Mouse (Mus musculus): ENCODE measurements around the gene Gdf3. TPM values are rescaled to one million over a fixed set of nuclear protein-coding genes. Genes with fewer than 3 reads are reported as not detected.
"Not testable (repeated sequence)": the region's sequence is repeated elsewhere in the genome, so short reads cannot be mapped to it uniquely, and the experiment has no call there.

Gene Gdf3
- total RNA-seq, 1 experiment, result 155 TPM

DNA sequence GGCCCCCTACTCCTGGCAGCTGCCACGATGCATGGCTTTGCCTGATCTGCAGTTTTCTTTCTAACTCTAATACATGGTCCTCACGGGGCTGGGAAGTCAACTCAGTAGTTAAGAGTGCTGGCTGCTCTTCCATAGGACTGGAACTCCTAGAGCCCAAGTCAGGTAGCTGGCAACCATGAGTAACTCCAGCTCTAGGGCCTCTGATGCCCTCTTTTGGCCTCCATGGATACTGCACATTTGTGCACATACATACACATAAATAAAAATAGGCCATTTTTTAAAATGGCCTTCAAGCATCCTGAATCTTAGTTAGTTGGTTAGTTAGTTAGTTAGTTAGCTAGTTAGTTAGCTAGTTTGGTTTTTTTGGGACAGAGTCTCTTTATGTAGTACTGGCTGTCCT, 17.0 kb downstream of the Gdf3 start:
- no peak for TF ChIP-seq ZNF384 (IDR thresholded peaks at IDR 0.05; ENCODE audit: low read depth, low read length)
- no peak for TF ChIP-seq CHD2 (IDR thresholded peaks at IDR 0.05; ENCODE audit: low read depth, low read length)
- TF ChIP-seq ZC3H11A (IDR thresholded peaks at IDR 0.05; ENCODE audit: borderline replicate concordance, low read depth, low read length), result no peak
- no peak for TF ChIP-seq MAFK (IDR thresholded peaks at IDR 0.05; ENCODE audit: insufficient read depth, low read depth, low read length)
- Histone ChIP-seq H3K9ac (ENCODE audit: insufficient read depth, low read depth, low read length, poor library complexity, severe bottlenecking) (no peak overlapping the region), H3K27ac (ENCODE audit: insufficient read depth, low read depth, low read length, poor library complexity, severe bottlenecking) (no peak overlapping the region), H3K36me3 (ENCODE audit: control insufficient read depth, insufficient read depth, low read length, poor library complexity, severe bottlenecking) (no peaks in the 10 kb centered on the region; the same call in none of the 2 replicates), H3K4me1 (ENCODE audit: control insufficient read depth in 2 of 2, insufficient read depth in 2 of 2, low read length in 2 of 2, poor library complexity in 1 of 2) (0 out of 4 replicates have a peak, but pooled peaks cover 0 to 2% of the 10 kb centered on the region in 2 experiments), H3K9me3 (ENCODE audit: control insufficient read depth, insufficient read depth, low read depth, low read length) (no peaks in the 10 kb centered on the region), H3K4me3 (ENCODE audit: insufficient read depth in 1 of 2, low read depth in 1 of 2, low read length in 2 of 2, poor library complexity in 1 of 2, severe bottlenecking in 1 of 2) (no peak overlapping the region)
- in situ Hi-C loops (cut with MboI; ENCODE audit: low sequenced_read_pairs in 2 of 2, unreplicated experiment in 2 of 2), result loop anchor here in 1 of 2 experiments (25.0 kb wide), 1 partner anchor 106 kb away; the partner anchor contains the start of gene Rimklb
- DNase-seq (ENCODE audit: low read depth, low spot score), result no peak

DNA sequence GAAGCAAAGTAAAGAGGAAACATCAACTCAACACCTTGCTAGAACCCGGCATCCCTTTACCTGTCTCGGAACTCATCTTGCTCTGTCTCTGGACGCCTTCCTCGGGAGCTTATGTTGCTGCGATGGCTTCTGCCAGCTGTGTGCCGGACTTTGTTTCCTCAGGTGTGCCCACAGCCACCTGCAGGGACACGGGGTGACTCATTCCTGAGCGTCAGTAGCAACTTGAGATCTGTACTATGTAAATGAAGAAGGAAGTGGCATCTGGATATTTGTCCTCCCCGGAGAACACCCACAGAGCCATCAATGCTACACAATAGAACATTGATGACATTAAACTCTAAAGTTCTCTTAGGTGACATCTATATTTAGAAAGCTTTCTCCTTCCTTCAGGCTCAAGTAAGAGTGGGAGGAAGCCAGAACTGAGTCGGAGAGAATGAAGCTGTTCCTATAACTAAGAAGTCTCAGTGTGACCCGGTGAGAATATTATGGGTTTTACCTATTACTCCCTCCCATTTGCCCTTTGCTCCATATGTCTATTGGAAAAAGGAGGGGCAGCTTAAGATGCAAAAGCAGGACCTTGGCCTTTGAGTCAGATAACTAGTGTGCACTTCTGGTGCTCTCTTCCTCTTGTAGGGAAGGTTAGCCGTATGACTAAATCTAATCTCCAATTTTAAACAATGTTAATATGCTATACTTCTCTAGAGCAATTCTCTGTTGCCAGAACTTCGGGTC, 18.7 kb downstream of the Gdf3 start:
- in situ Hi-C loops (cut with MboI; ENCODE audit: low sequenced_read_pairs in 2 of 2, unreplicated experiment in 2 of 2), result loop anchor here in 1 of 2 experiments (25.0 kb wide), 1 partner anchor 104 kb away; the partner anchor contains the start of gene Rimklb
- no peaks in the 10 kb centered on the region; the same call in none of the 2 replicates for H3K36me3 ChIP-seq (ENCODE audit: control insufficient read depth, insufficient read depth, low read length, poor library complexity, severe bottlenecking)
- H3K27ac ChIP-seq (ENCODE audit: insufficient read depth, low read depth, low read length, poor library complexity, severe bottlenecking), result no peak overlapping the region
- no peak overlapping the region for H3K9ac ChIP-seq (ENCODE audit: insufficient read depth, low read depth, low read length, poor library complexity, severe bottlenecking)
- H3K4me1 ChIP-seq (ENCODE audit: control insufficient read depth in 2 of 2, insufficient read depth in 2 of 2, low read length in 2 of 2, poor library complexity in 1 of 2), result 0 out of 4 replicates have a peak, but pooled peaks cover 0 to 2% of the 10 kb centered on the region in 2 experiments
- no peak for TF ChIP-seq HCFC1 (IDR thresholded peaks at IDR 0.05; ENCODE audit: borderline replicate concordance, insufficient read depth, low read length)
- TF ChIP-seq MAFK (IDR thresholded peaks at IDR 0.05; ENCODE audit: insufficient read depth, low read depth, low read length), result 0 out of 2 replicates have a peak, but pooled peaks have one; percentile 4
- no peak for TF ChIP-seq CHD2 (IDR thresholded peaks at IDR 0.05; ENCODE audit: low read depth, low read length)
- TF ChIP-seq ZNF384 (IDR thresholded peaks at IDR 0.05; ENCODE audit: low read depth, low read length), result no peak
- no peak for TF ChIP-seq ZC3H11A (IDR thresholded peaks at IDR 0.05; ENCODE audit: borderline replicate concordance, low read depth, low read length)
- no peaks in the 10 kb centered on the region for H3K9me3 ChIP-seq (ENCODE audit: control insufficient read depth, insufficient read depth, low read depth, low read length)
- H3K4me3 ChIP-seq (ENCODE audit: insufficient read depth in 1 of 2, low read depth in 1 of 2, low read length in 2 of 2, poor library complexity in 1 of 2, severe bottlenecking in 1 of 2), result no peak overlapping the region
- DNase-seq (ENCODE audit: low read depth, low spot score), result no peak

DNA sequence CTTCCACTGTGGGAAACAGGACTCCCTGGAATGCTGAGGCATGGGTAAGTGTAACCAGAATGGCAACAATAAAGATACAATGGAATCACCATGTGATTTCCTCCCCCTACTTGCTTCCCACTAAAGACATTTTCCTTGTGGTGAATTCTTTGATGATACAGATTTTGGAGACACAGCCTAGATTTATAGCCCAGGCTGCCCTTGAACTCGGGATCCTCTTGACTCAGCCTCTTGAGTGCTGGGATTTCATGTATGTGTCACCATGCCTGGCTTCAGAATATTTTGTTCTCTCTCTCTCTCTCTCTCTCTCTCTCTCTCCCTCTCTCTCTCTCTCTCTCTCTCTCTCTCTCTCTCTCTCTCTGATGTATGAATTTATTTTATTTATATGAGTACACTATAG, 30.8 kb downstream of the Gdf3 start:
- no peak for DNase-seq (ENCODE audit: low read depth, low spot score)
- Histone ChIP-seq H3K27ac (ENCODE audit: insufficient read depth, low read depth, low read length, poor library complexity, severe bottlenecking) (no peak overlapping the region), H3K9me3 (ENCODE audit: control insufficient read depth, insufficient read depth, low read depth, low read length) (no peaks in the 10 kb centered on the region), H3K4me1 (ENCODE audit: control insufficient read depth in 2 of 2, insufficient read depth in 2 of 2, low read length in 2 of 2, poor library complexity in 1 of 2) (peaks cover 0 to 3% of the 10 kb centered on the region in 2 experiments; a peak in 1 of 4 replicates), H3K36me3 (ENCODE audit: control insufficient read depth, insufficient read depth, low read length, poor library complexity, severe bottlenecking) (no peaks in the 10 kb centered on the region), H3K4me3 (ENCODE audit: insufficient read depth in 1 of 2, low read depth in 1 of 2, low read length in 2 of 2, poor library complexity in 1 of 2, severe bottlenecking in 1 of 2) (no peak overlapping the region), H3K9ac (ENCODE audit: insufficient read depth, low read depth, low read length, poor library complexity, severe bottlenecking) (no peak overlapping the region)
- TF ChIP-seq MAFK (IDR thresholded peaks at IDR 0.05; ENCODE audit: insufficient read depth, low read depth, low read length) (no peak), CHD2 (IDR thresholded peaks at IDR 0.05; ENCODE audit: low read depth, low read length) (no peak), ZNF384 (IDR thresholded peaks at IDR 0.05; ENCODE audit: low read depth, low read length) (no peak), ZC3H11A (IDR thresholded peaks at IDR 0.05; ENCODE audit: borderline replicate concordance, low read depth, low read length) (no peak), HCFC1 (IDR thresholded peaks at IDR 0.05; ENCODE audit: borderline replicate concordance, insufficient read depth, low read length) (no peak)
- in situ Hi-C loops (cut with MboI; ENCODE audit: low sequenced_read_pairs in 2 of 2, unreplicated experiment in 2 of 2), result loop anchor here in 1 of 2 experiments (25.0 kb wide), 1 partner anchor 92 kb away; the partner anchor contains the start of gene Rimklb

DNA sequence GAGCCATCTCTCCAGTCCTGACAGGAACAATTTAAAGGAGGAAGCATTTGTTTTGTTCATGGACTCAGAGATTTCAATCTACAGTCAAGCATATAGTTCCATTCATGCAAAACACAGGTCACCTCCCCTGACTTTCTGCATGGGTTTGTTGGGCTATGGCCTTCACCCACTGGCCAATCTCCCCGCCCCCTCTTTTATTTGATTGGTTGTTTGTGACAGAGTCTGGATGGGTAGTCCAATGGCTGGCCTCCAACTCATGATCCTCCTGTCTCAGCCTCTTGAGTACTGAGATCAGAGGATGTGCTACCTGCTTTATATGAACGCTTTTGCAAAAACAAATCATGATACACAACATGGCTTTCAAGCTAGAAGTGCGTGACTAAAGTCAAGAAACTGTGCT, 32.9 kb downstream of the Gdf3 start:
- Histone ChIP-seq H3K9ac (ENCODE audit: insufficient read depth, low read depth, low read length, poor library complexity, severe bottlenecking) (no peak overlapping the region), H3K27ac (ENCODE audit: insufficient read depth, low read depth, low read length, poor library complexity, severe bottlenecking) (no peak overlapping the region), H3K9me3 (ENCODE audit: control insufficient read depth, insufficient read depth, low read depth, low read length) (no peaks in the 10 kb centered on the region), H3K4me1 (ENCODE audit: control insufficient read depth in 2 of 2, insufficient read depth in 2 of 2, low read length in 2 of 2, poor library complexity in 1 of 2) (peaks cover 0 to 3% of the 10 kb centered on the region in 2 experiments; a peak in 1 of 4 replicates), H3K36me3 (ENCODE audit: control insufficient read depth, insufficient read depth, low read length, poor library complexity, severe bottlenecking) (no peaks in the 10 kb centered on the region), H3K4me3 (ENCODE audit: insufficient read depth in 1 of 2, low read depth in 1 of 2, low read length in 2 of 2, poor library complexity in 1 of 2, severe bottlenecking in 1 of 2) (no peak overlapping the region)
- in situ Hi-C loops (cut with MboI; ENCODE audit: low sequenced_read_pairs in 2 of 2, unreplicated experiment in 2 of 2), result loop anchor here in 1 of 2 experiments (25.0 kb wide), 1 partner anchor 90 kb away; the partner anchor contains the start of gene Rimklb
- DNase-seq (ENCODE audit: low read depth, low spot score), result no peak
- TF ChIP-seq CHD2 (IDR thresholded peaks at IDR 0.05; ENCODE audit: low read depth, low read length) (peak; percentile 57; the same call in 1 of the 2 replicates), ZC3H11A (IDR thresholded peaks at IDR 0.05; ENCODE audit: borderline replicate concordance, low read depth, low read length) (no peak)

DNA sequence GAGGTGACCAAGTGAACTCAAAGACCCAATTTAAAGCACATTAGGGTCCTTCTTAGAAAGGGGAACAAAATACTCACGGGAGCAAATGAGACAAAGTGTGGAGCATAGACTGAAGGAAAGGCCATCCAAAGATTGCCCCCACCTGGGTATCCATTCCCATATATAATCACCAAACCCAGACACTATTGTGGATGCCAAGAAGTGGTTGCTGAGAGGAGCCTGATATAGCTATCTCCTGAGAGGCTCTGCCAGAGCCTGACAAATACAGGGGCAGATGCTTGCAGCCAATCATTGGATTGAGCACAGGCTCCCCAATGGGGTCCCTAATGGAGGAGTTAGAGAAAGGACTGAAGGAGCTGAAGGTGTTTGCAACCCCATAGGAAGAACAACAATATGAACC, 34.9 kb downstream of the Gdf3 start:
- not testable (repeated sequence) for H3K4me1 ChIP-seq (ENCODE audit: control insufficient read depth in 2 of 2, insufficient read depth in 2 of 2, low read length in 2 of 2, poor library complexity in 1 of 2); H3K4me3 ChIP-seq (ENCODE audit: insufficient read depth in 1 of 2, low read depth in 1 of 2, low read length in 2 of 2, poor library complexity in 1 of 2, severe bottlenecking in 1 of 2); DNase-seq (ENCODE audit: low read depth, low spot score); H3K9ac ChIP-seq (ENCODE audit: insufficient read depth, low read depth, low read length, poor library complexity, severe bottlenecking); H3K27ac ChIP-seq (ENCODE audit: insufficient read depth, low read depth, low read length, poor library complexity, severe bottlenecking); H3K9me3 ChIP-seq (ENCODE audit: control insufficient read depth, insufficient read depth, low read depth, low read length); H3K36me3 ChIP-seq (ENCODE audit: control insufficient read depth, insufficient read depth, low read length, poor library complexity, severe bottlenecking)
- in situ Hi-C loops (cut with MboI; ENCODE audit: low sequenced_read_pairs in 2 of 2, unreplicated experiment in 2 of 2), result loop anchor here in 1 of 2 experiments (25.0 kb wide), 1 partner anchor 88 kb away; the partner anchor contains the start of gene Rimklb

Data from ES-E14 (cell line).